Mouse (Mus musculus) CH12.LX (cell line): Measurements from ENCODE around the gene Srrm1. TPM values are rescaled to one million over a fixed set of nuclear protein-coding genes. Genes with fewer than 3 reads are reported as not detected.

ENCODE experiments used
- DNase-seq: peaks from one replicate; pipeline ENCODE4 v3.0.0-alpha.2; 2013; ENCODE audit errors: extremely low read depth
- H3K27ac ChIP-seq: 2 replicates; pipeline ENCODE4 v1.5.1; 2012; ENCODE audit warnings: low read depth, mild to moderate bottlenecking, control low read depth, moderate library complexity; ENCODE audit not compliant: insufficient read depth
- H3K27me3 ChIP-seq: replicated peaks from 2 replicates; pipeline ENCODE3; 2012; ENCODE audit warnings: inconsistent platforms
- H3K36me3 ChIP-seq, 2 experiments: replicated peaks in 1 of 2; 2 replicates each; pipeline versions ENCODE3 to v1.6.1; 2012; ENCODE audit warnings: inconsistent platforms in 1 of 2, low read length in 1 of 2, mild to moderate bottlenecking in 1 of 2, mixed read lengths in 1 of 2, moderate library complexity in 1 of 2; ENCODE audit not compliant: control insufficient read depth in 1 of 2, insufficient read depth in 1 of 2
- H3K4me1 ChIP-seq, 2 experiments: 2 replicates each; pipeline ENCODE4 v1.6.1; 2012; ENCODE audit warnings: inconsistent platforms in 1 of 2, moderate library complexity in 1 of 2; ENCODE audit not compliant: insufficient read depth in 2 of 2, control insufficient read depth in 1 of 2
- H3K4me2 ChIP-seq: 2 replicates; pipeline ENCODE4 v1.6.1; 2012; ENCODE audit warnings: low read depth, mild to moderate bottlenecking, control low read depth; ENCODE audit not compliant: poor library complexity, insufficient read depth, severe bottlenecking
- H3K4me3 ChIP-seq, 3 experiments: fragments of 150-350 bp in 1 of 3; sonication (generic) in 1 of 3; replicated peaks in 1 of 3; 2 replicates each; pipeline versions ENCODE3 to v1.5.1; 2011 to 2012; ENCODE audit warnings: low read depth in 2 of 3, low read length in 2 of 3, mild to moderate bottlenecking in 2 of 3, moderate library complexity in 2 of 3, control low read depth in 1 of 3, improper control_type of control experiment in 1 of 3, inconsistent platforms in 1 of 3, mixed read lengths in 1 of 3; ENCODE audit not compliant: poor library complexity in 1 of 3
- H3K79me2 ChIP-seq: replicated peaks from 2 replicates; pipeline ENCODE4 v1.6.1; 2012; ENCODE audit warnings: mild to moderate bottlenecking, moderate library complexity; ENCODE audit not compliant: control insufficient read depth, poor library complexity, insufficient read depth, severe bottlenecking; ENCODE audit errors: extremely low read depth
- H3K9ac ChIP-seq: 2 replicates; pipeline ENCODE4 v1.6.1; 2012; ENCODE audit warnings: low read depth, mild to moderate bottlenecking, control low read depth, moderate library complexity; ENCODE audit not compliant: insufficient read depth
- H3K9me3 ChIP-seq: replicated peaks from 2 replicates; pipeline ENCODE3; 2012; ENCODE audit warnings: low read length, inconsistent platforms, mixed read lengths
- CTCF ChIP-seq, 2 experiments: IDR thresholded peaks in 1 of 2; conservative IDR thresholded peaks in 1 of 2; 2 replicates each; pipeline ENCODE4 v1.5.1; 2011 to 2012; ENCODE audit warnings: low read depth in 2 of 2, low read length in 2 of 2, improper control_type of control experiment in 1 of 2, inconsistent platforms in 1 of 2, mild to moderate bottlenecking in 1 of 2, moderate library complexity in 1 of 2
- ELF1 ChIP-seq: IDR thresholded peaks from 2 replicates; pipeline ENCODE4 v1.6.1; 2014; ENCODE audit warnings: low read depth, mild to moderate bottlenecking, inconsistent platforms, low read length, improper control_type of control experiment
- ETS1 ChIP-seq: conservative IDR thresholded peaks from 2 replicates; pipeline ENCODE4 v1.6.1; 2012; ENCODE audit warnings: low read depth, mild to moderate bottlenecking, inconsistent platforms, low read length, improper control_type of control experiment, moderate library complexity
- GABPA ChIP-seq: IDR thresholded peaks from 2 replicates; pipeline ENCODE4 v1.6.1; 2012; ENCODE audit warnings: low read depth, low read length, improper control_type of control experiment, inconsistent platforms; ENCODE audit not compliant: insufficient replicate concordance
- IRF4 ChIP-seq: IDR thresholded peaks from 2 replicates; pipeline ENCODE4 v1.6.1; 2014; ENCODE audit warnings: low read depth, mild to moderate bottlenecking, inconsistent platforms, low read length, improper control_type of control experiment
- MAX ChIP-seq: IDR thresholded peaks from 2 replicates; pipeline ENCODE4 v1.6.1; 2011; ENCODE audit warnings: low read length, improper control_type of control experiment
- MAZ ChIP-seq: IDR thresholded peaks from 2 replicates; pipeline ENCODE4 v1.6.1; 2012; ENCODE audit warnings: low read depth, mild to moderate bottlenecking, inconsistent platforms, low read length, improper control_type of control experiment, moderate library complexity
- MEF2A ChIP-seq: IDR thresholded peaks from 2 replicates; pipeline ENCODE4 v1.6.1; 2014; ENCODE audit warnings: low read depth, mild to moderate bottlenecking, inconsistent platforms, low read length, improper control_type of control experiment, borderline replicate concordance
- MYC ChIP-seq: IDR thresholded peaks from 2 replicates; pipeline ENCODE4 v1.6.1; 2011; ENCODE audit warnings: low read depth, mild to moderate bottlenecking, improper control_type of control experiment, low read length
- NELFE ChIP-seq: IDR thresholded peaks from 2 replicates; pipeline ENCODE4 v1.6.1; 2011; ENCODE audit warnings: low read depth, low read length, improper control_type of control experiment
- POLR2A ChIP-seq: IDR thresholded peaks from 2 replicates; pipeline ENCODE4 v1.6.1; 2011; ENCODE audit warnings: low read depth, mild to moderate bottlenecking, improper control_type of control experiment, low read length
- POLR2AphosphoS2 ChIP-seq: IDR thresholded peaks from 2 replicates; pipeline ENCODE4 v1.6.1; 2011; ENCODE audit warnings: low read depth, low read length, improper control_type of control experiment
- RAD21 ChIP-seq: IDR thresholded peaks from 2 replicates; pipeline ENCODE4 v1.6.1; 2011; ENCODE audit warnings: low read depth, mild to moderate bottlenecking, low read length, improper control_type of control experiment, moderate library complexity
- RCOR1 ChIP-seq: conservative IDR thresholded peaks from 2 replicates; pipeline ENCODE4 v1.6.1; 2012; ENCODE audit warnings: low read depth, mild to moderate bottlenecking, inconsistent platforms, low read length, improper control_type of control experiment
- SMC3 ChIP-seq: IDR thresholded peaks from 2 replicates; pipeline ENCODE4 v1.6.1; 2011; ENCODE audit warnings: low read depth, low read length, improper control_type of control experiment
- TCF12 ChIP-seq: IDR thresholded peaks from 2 replicates; pipeline ENCODE4 v1.6.1; 2014; ENCODE audit warnings: low read depth, mild to moderate bottlenecking, inconsistent platforms, low read length, improper control_type of control experiment
- UBTF ChIP-seq: IDR thresholded peaks from 2 replicates; pipeline ENCODE4 v1.6.1; 2012; ENCODE audit warnings: low read depth, mild to moderate bottlenecking, inconsistent platforms, low read length, improper control_type of control experiment, moderate library complexity
- ZNF384 ChIP-seq: IDR thresholded peaks from 2 replicates; pipeline ENCODE4 v1.6.1; 2012; ENCODE audit warnings: low read depth, low read length, improper control_type of control experiment, inconsistent platforms
- dilution Hi-C: fragments of 300-500 bp; cut with MboI; formaldehyde crosslinking; loops from 2 replicates; pipeline ENCODE4 v1.14.3; 2020; ENCODE audit warnings: low sequenced_read_pairs; ENCODE audit not compliant: extremely low pct_unique_long_range_greater_than_20kb, extremely low pct_ligation_motif_present
- in situ Hi-C: fragments of 300-500 bp; cut with MboI; formaldehyde crosslinking; loops from 3 replicates; pipeline ENCODE4 v1.14.3; 2019; ENCODE audit warnings: low sequenced_read_pairs, low pct_ligation_motif_present, low pct_unique_long_range_greater_than_20kb, mixed read lengths
- polyA plus RNA-seq: library from polyadenylated mRNA; unstranded; fragments of >175 nt; gene quantifications from 2 replicates; pipeline ENCODE4 v1.2.1, GENCODE M21; 2012; ENCODE audit warnings: low read depth; ENCODE audit not compliant: insufficient read length
- total RNA-seq, 2 experiments: library from RNA; depleted of rRNA; stranded (reverse); fragments of 300-350 nt in 1 of 2; fragments of >200 nt in 1 of 2; gene quantifications; 2 replicates each; pipeline ENCODE4 v1.2.3; 2012 to 2014

The Srrm1 gene
- total and polyA plus RNA-seq, 3 experiments, result 14.2 to 180 (median 23.6) TPM

- Histone ChIP-seq H3K27ac (no peak overlapping the region), H3K4me2 (no peak overlapping the region; the same call in 1 of the 2 replicates), H3K36me3 (no peaks in the 10 kb centered on the region), H3K27me3 (peaks cover 30% of the 10 kb centered on the region), H3K9me3 (peaks cover 3% of the 10 kb centered on the region), H3K4me3 (no peak overlapping the region), H3K9ac (no peak overlapping the region), H3K4me1 (no peaks in the 10 kb centered on the region), H3K79me2 (no peaks in the 10 kb centered on the region)
- in situ Hi-C loops, result loop anchor here (5.0 to 10.0 kb wide), 2 partner anchors 112 to 280 kb away; partner anchors contain the start of genes Nipal3 and Stpg1
- dilution Hi-C loops, result no loop called here
- no peak for TF ChIP-seq ELF1
- no peak for TF ChIP-seq POLR2A
- TF ChIP-seq POLR2AphosphoS2, result no peak
- peak; percentile 64 for TF ChIP-seq SMC3
- TF ChIP-seq MEF2A, result 0 out of 2 replicates have a peak, but pooled peaks have one; percentile 14
- TF ChIP-seq RAD21, result peak; percentile 55
- no peak for TF ChIP-seq MAZ
- peak; percentile 73 for TF ChIP-seq ZNF384
- 0 out of 2 replicates have a peak, but pooled peaks have one; percentile 16 for TF ChIP-seq MYC
- TF ChIP-seq MAX, result 0 out of 2 replicates have a peak, but pooled peaks have one; percentile 36
- TF ChIP-seq CTCF (conservative IDR thresholded peaks at IDR 0.05 in 1 of 2, IDR thresholded peaks at IDR 0.05 in 1 of 2; ENCODE audit: low read depth in 2 of 2, low read length in 2 of 2), result peak; percentile 70 to 76
- peak; percentile 80 for DNase-seq
Measured at GRCm38 (mm10) chr4:135382316-135382715, 29.2 kb upstream of the Srrm1 start.

- peaks cover 32% of the 10 kb centered on the region for H3K27me3 ChIP-seq
- dilution Hi-C loops, result no loop called here
- no peak for TF ChIP-seq UBTF
- TF ChIP-seq GABPA, result no peak
- TF ChIP-seq SMC3, result no peak
- TF ChIP-seq RCOR1, result no peak
- no peak for TF ChIP-seq NELFE
- no peak for TF ChIP-seq TCF12
- TF ChIP-seq MEF2A, result no peak
- TF ChIP-seq IRF4, result no peak
- TF ChIP-seq ETS1, result no peak
- TF ChIP-seq, all 38 proteins: peak for 0
- H3K4me3 ChIP-seq, result no peak overlapping the region
- H3K4me1 ChIP-seq, result no peaks in the 10 kb centered on the region
- no peak overlapping the region for H3K4me2 ChIP-seq
- no peaks in the 10 kb centered on the region for H3K36me3 ChIP-seq
- no peak for DNase-seq
- H3K79me2 ChIP-seq, result no peaks in the 10 kb centered on the region
- peaks cover 1% of the 10 kb centered on the region for H3K9me3 ChIP-seq
- in situ Hi-C loops, result loop anchor here (5.0 to 10.0 kb wide), 2 partner anchors 113 to 281 kb away; partner anchors contain the start of genes Nipal3 and Stpg1
- H3K9ac ChIP-seq, result no peak overlapping the region
- H3K27ac ChIP-seq, result no peak overlapping the region
Measured at GRCm38 (mm10) chr4:135381355-135381754, 28.2 kb upstream of the Srrm1 start.
